ENCODE assay signal across 34 mouse cellular contexts in genomic region chr4:63170061-63170460, GRCm38 (mm10). TPM values are rescaled to one million over a fixed set of nuclear protein-coding genes. Genes with fewer than 3 reads are reported as not detected.
DNase-seq lines count a peak whose midpoint lies in the region; ATAC-seq and TF ChIP-seq lines count a peak whose summit lies in the region.
"Had no signal": no experiment of that assay in that cellular context is flagged by ENCODE, and none has a peak within 500 bp of the region (broad histone marks: within the 10 kb centered on the region; RNA-seq: fewer than 3 reads in every experiment).

No protein-coding gene starts in this region.

- no peak for ATAC-seq in lung, embryonic 14.5 days (ENCODE audit: insufficient read depth)
- ATAC-seq in kidney, postnatal 0 days (replicated peaks; ENCODE audit: low FRiP score, low read depth): no peak
- ATAC-seq in hindbrain, embryonic 11.5 days (ENCODE audit: low FRiP score): no peak
- ATAC-seq: hindbrain, postnatal 0 days; midbrain, embryonic 16.5 days had no signal

- no peak overlapping the region for H3K27ac ChIP-seq in lung, embryonic 14.5 days (ENCODE audit: low read depth)
- H3K27ac ChIP-seq in kidney, adult 2 months (ENCODE audit: insufficient read depth, low read depth, low read length): 0 out of 2 replicates have a peak overlapping the region, but pooled peaks have one; percentile 14
- peak overlapping the region; percentile 25; the same call in 1 of the 2 replicates for H3K27ac ChIP-seq in kidney, postnatal 0 days
- no peak overlapping the region for H3K27ac ChIP-seq in hindbrain, embryonic 11.5 days (ENCODE audit: low read depth, low read length)
- H3K27ac ChIP-seq: embryonic facial prominence, embryonic 10.5 days; hindbrain, postnatal 0 days; left cerebral cortex, adult 2 months; limb, embryonic 15.5 days; liver, embryonic 14.5 days; lung, embryonic 15.5 days; midbrain, embryonic 10.5 days; neural tube, embryonic 13.5 days had no signal

- H3K4me1 ChIP-seq in lung, embryonic 14.5 days (ENCODE audit: insufficient read depth): no peaks in the 10 kb centered on the region; the same call in 1 of the 2 replicates
- peaks cover 33% of the 10 kb centered on the region for H3K4me1 ChIP-seq in kidney, adult 2 months (ENCODE audit: control insufficient read depth, insufficient read depth, low read length)
- H3K4me1 ChIP-seq in kidney, postnatal 0 days (replicated peaks; ENCODE audit: insufficient read depth, low read length): 0 out of 2 replicates have a peak, but pooled peaks cover 6% of the 10 kb centered on the region
- no peaks in the 10 kb centered on the region for H3K4me1 ChIP-seq in hindbrain, embryonic 11.5 days (replicated peaks; ENCODE audit: control insufficient read depth, insufficient read depth, low read length)
- H3K4me1 ChIP-seq: embryonic facial prominence, embryonic 10.5 days; limb, embryonic 15.5 days; midbrain, embryonic 10.5 days; neural tube, embryonic 13.5 days had no signal

- intact Hi-C loops in left cerebral cortex, postnatal 14 days (cut with DNase I): no loop called here

- H3K4me3 ChIP-seq in lung, embryonic 14.5 days (ENCODE audit: low read depth, low read length): no peak overlapping the region
- peak overlapping the region; percentile 74 for H3K4me3 ChIP-seq in kidney, adult 2 months (ENCODE audit: insufficient read depth, low read depth, low read length)
- peak overlapping the region; percentile 39; the same call in 1 of the 2 replicates for H3K4me3 ChIP-seq in kidney, postnatal 0 days (replicated peaks; ENCODE audit: low read depth, low read length)
- no peak overlapping the region for H3K4me3 ChIP-seq in hindbrain, embryonic 11.5 days (ENCODE audit: low read depth, low read length)
- H3K4me3 ChIP-seq: embryonic facial prominence, embryonic 10.5 days; left cerebral cortex, adult 2 months; limb, embryonic 15.5 days; midbrain, embryonic 10.5 days; myocyte; neural tube, embryonic 13.5 days had no signal

- H3K36me3 ChIP-seq in lung, embryonic 14.5 days (ENCODE audit: insufficient read depth): no peaks in the 10 kb centered on the region
- no peaks in the 10 kb centered on the region; the same call in 1 of the 2 replicates for H3K36me3 ChIP-seq in kidney, adult 2 months (ENCODE audit: control insufficient read depth, insufficient read depth, low read length)
- H3K36me3 ChIP-seq in kidney, postnatal 0 days (ENCODE audit: insufficient read depth, low read length): 0 out of 2 replicates have a peak, but pooled peaks cover 10% of the 10 kb centered on the region
- H3K36me3 ChIP-seq in hindbrain, embryonic 11.5 days (ENCODE audit: control insufficient read depth, insufficient read depth, low read length): no peaks in the 10 kb centered on the region
- H3K36me3 ChIP-seq: embryonic facial prominence, embryonic 10.5 days; limb, embryonic 15.5 days; lung, embryonic 15.5 days; midbrain, embryonic 10.5 days; neural tube, embryonic 13.5 days had no signal

- H3K9ac ChIP-seq in lung, embryonic 14.5 days: no peak overlapping the region
- peak overlapping the region; percentile 36; the same call in 1 of the 2 replicates for H3K9ac ChIP-seq in kidney, postnatal 0 days (ENCODE audit: low read depth, low read length)
- H3K9ac ChIP-seq in hindbrain, embryonic 11.5 days (ENCODE audit: low read depth, low read length): no peak overlapping the region
- H3K9ac ChIP-seq: limb, embryonic 15.5 days; liver, embryonic 14.5 days; lung, embryonic 15.5 days; neural tube, embryonic 13.5 days had no signal

- H3K9me3 ChIP-seq in lung, embryonic 14.5 days (ENCODE audit: low read depth, low read length): no peaks in the 10 kb centered on the region
- H3K9me3 ChIP-seq in kidney, postnatal 0 days (replicated peaks; ENCODE audit: low read length): no peaks in the 10 kb centered on the region
- no peaks in the 10 kb centered on the region for H3K9me3 ChIP-seq in hindbrain, embryonic 11.5 days (ENCODE audit: control insufficient read depth, low read length)
- H3K9me3 ChIP-seq: limb, embryonic 15.5 days; lung, embryonic 15.5 days; midbrain, embryonic 10.5 days; neural tube, embryonic 13.5 days had no signal

- DNase-seq in lung, embryonic 14.5 days: no peak
- DNase-seq in lung, postnatal 36 days: no peak
- peak; percentile 83 for DNase-seq in kidney, adult 2 months
- no peak for DNase-seq in kidney, postnatal 0 days (ENCODE audit: low spot score)
- DNase-seq in hindbrain, embryonic 11.5 days (ENCODE audit: low spot score): no peak
- DNase-seq in left cerebral cortex, postnatal 14 days (ENCODE audit: low spot score in 2 of 2): no peak
- DNase-seq in adrenal gland, postnatal 4 days (ENCODE audit: low spot score in 2 of 2): no peak
- no peak for DNase-seq in embryo, embryonic 10.5 days (ENCODE audit: low spot score)
- DNase-seq: adrenal gland, postnatal 14 days; cerebellum, adult 9-11 months; left cerebral cortex, postnatal 4 days; lung, postnatal 4 days; retina, postnatal 1 day; right cerebral cortex, postnatal 25 days; thymus, adult 2 months; thymus, postnatal 4 days had no signal

- H3K4me2 ChIP-seq in lung, embryonic 14.5 days: peak overlapping the region; percentile 54; the same call in 1 of the 2 replicates
- peak overlapping the region; percentile 58 for H3K4me2 ChIP-seq in kidney, postnatal 0 days (ENCODE audit: low read length)
- H3K4me2 ChIP-seq in hindbrain, embryonic 11.5 days (replicated peaks; ENCODE audit: low read depth, low read length): no peak overlapping the region
- H3K4me2 ChIP-seq: heart, embryonic 11.5 days; limb, embryonic 15.5 days; neural tube, embryonic 13.5 days had no signal

- no peak for TF ChIP-seq CTCF in lung, embryonic 14.5 days (IDR thresholded peaks at IDR 0.05; ENCODE audit: low read depth)
- TF ChIP-seq CTCF in kidney, adult 2 months (conservative IDR thresholded peaks at IDR 0.05; ENCODE audit: insufficient read depth, insufficient read length, low read depth, low read length): no peak
- no peak for TF ChIP-seq CTCF in kidney, postnatal 0 days (IDR thresholded peaks at IDR 0.05; ENCODE audit: low read depth)

- TF ChIP-seq POLR2A in kidney, adult 2 months (IDR thresholded peaks at IDR 0.05; ENCODE audit: low read depth, low read length): no peak

- 83% methylated on average over 4 of the region's 4 CpGs for WGBS in lung, embryonic 14.5 days
- 35% methylated on average over 4 of the region's 4 CpGs for WGBS in kidney, adult 2 months
- 68% methylated on average over 4 of the region's 4 CpGs for WGBS in kidney, postnatal 0 days
- 92% methylated on average over 4 of the region's 4 CpGs for WGBS in hindbrain, embryonic 11.5 days

- H3K27me3 ChIP-seq in lung, embryonic 14.5 days (ENCODE audit: insufficient read depth, low read length): peaks cover 8% of the 10 kb centered on the region; the same call in 1 of the 2 replicates
- H3K27me3 ChIP-seq in kidney, adult 2 months (replicated peaks; ENCODE audit: control insufficient read depth, insufficient read depth, low read length): no peaks in the 10 kb centered on the region
- H3K27me3 ChIP-seq in kidney, postnatal 0 days (ENCODE audit: insufficient read depth, low read length): no peaks in the 10 kb centered on the region
- no peaks in the 10 kb centered on the region for H3K27me3 ChIP-seq in hindbrain, embryonic 11.5 days (ENCODE audit: control insufficient read depth, insufficient read depth, low read length)
- H3K27me3 ChIP-seq: lung, embryonic 15.5 days had no signal

RNA-seq across cellular contexts. Expression of gene Kif12, which starts 1.9 kb away (rescaled TPM):
- 8.9 and 11.8 TPM in 2 replicates for polyA plus RNA-seq in lung, embryonic 14.5 days (2014; fragmentation: Nextera tagmentation; extraction: Ambion mirVana)
- 187 and 263 TPM in 2 replicates for polyA plus RNA-seq in kidney, adult 2 months (2012; rRNA removed)
- polyA plus RNA-seq in kidney, postnatal 0 days (2015; fragmentation: Nextera tagmentation; extraction: Ambion mirVana): 98.4 and 108 TPM in 2 replicates
- not detected in 2 replicates for polyA plus RNA-seq in hindbrain, embryonic 11.5 days (2014; fragmentation: Nextera tagmentation; extraction: Ambion mirVana)
- total RNA-seq in left cerebral cortex, postnatal 14 days (2021): not detected
- total RNA-seq in adrenal gland, postnatal 4 days (2021): 10 to 100 TPM in 1 of 2 experiments, under 1 TPM in 1; 0.17 to 21.6 TPM
- total RNA-seq: adrenal gland, postnatal 14 days; common myeloid progenitor, adult 5-6 weeks; gastrocnemius, adult 8-10 months; granulocyte monocyte progenitor cell, adult 5-6 weeks; hematopoietic stem cell, adult 5-6 weeks; layer of hippocampus, postnatal 10 days; left cerebral cortex, adult 2 months; left cerebral cortex, postnatal 4 days had no signal
- polyA plus RNA-seq: embryonic facial prominence, embryonic 10.5 days; forebrain, embryonic 11.5 days; heart, postnatal 0 days; midbrain, embryonic 10.5 days; myocyte; neural tube, embryonic 13.5 days had no signal

RNA-seq across cellular contexts. Expression of gene Ambp, which starts 15.5 kb away (rescaled TPM):
- polyA plus RNA-seq in lung, embryonic 14.5 days (2014; fragmentation: Nextera tagmentation; extraction: Ambion mirVana): 0.47 TPM in 1 of 2 replicates, not detected in the other
- 2.7 and 3.9 TPM in 2 replicates for polyA plus RNA-seq in kidney, adult 2 months (2012; rRNA removed)
- 2.3 and 2.5 TPM in 2 replicates for polyA plus RNA-seq in kidney, postnatal 0 days (2015; fragmentation: Nextera tagmentation; extraction: Ambion mirVana)
- 0.31 TPM in 1 of 2 replicates, not detected in the other for polyA plus RNA-seq in hindbrain, embryonic 11.5 days (2014; fragmentation: Nextera tagmentation; extraction: Ambion mirVana)
- total RNA-seq in left cerebral cortex, postnatal 14 days (2021): not detected
- total RNA-seq in adrenal gland, postnatal 4 days (2021): 100 to 1,000 TPM in 1 of 2 experiments, 10 to 100 TPM in 1; 10.4 to 267 TPM
- total RNA-seq: common myeloid progenitor, adult 5-6 weeks; gastrocnemius, adult 8-10 months; granulocyte monocyte progenitor cell, adult 5-6 weeks; hematopoietic stem cell, adult 5-6 weeks; hindbrain, postnatal 0 days; layer of hippocampus, postnatal 10 days; left cerebral cortex, adult 2 months; left cerebral cortex, postnatal 4 days had no signal
- polyA plus RNA-seq: embryonic facial prominence, embryonic 10.5 days; forebrain, embryonic 11.5 days; hindbrain, postnatal 0 days; midbrain, embryonic 10.5 days; midbrain, embryonic 16.5 days; myocyte had no signal

RNA-seq across cellular contexts. Expression of gene Col27a1, which starts 43.7 kb away (rescaled TPM):
- 23.1 and 25.8 TPM in 2 replicates for polyA plus RNA-seq in lung, embryonic 14.5 days (2014; fragmentation: Nextera tagmentation; extraction: Ambion mirVana)
- polyA plus RNA-seq in kidney, adult 2 months (2012; rRNA removed): 23.1 and 31.7 TPM in 2 replicates
- 5.7 and 6.4 TPM in 2 replicates for polyA plus RNA-seq in kidney, postnatal 0 days (2015; fragmentation: Nextera tagmentation; extraction: Ambion mirVana)
- polyA plus RNA-seq in hindbrain, embryonic 11.5 days (2014; fragmentation: Nextera tagmentation; extraction: Ambion mirVana): 3.7 and 4.4 TPM in 2 replicates
- total RNA-seq in left cerebral cortex, postnatal 14 days (2021): 1 to 10 TPM; 3.1 to 3.4 TPM
- 10 to 100 TPM; 17.2 to 20.8 TPM for total RNA-seq in adrenal gland, postnatal 4 days (2021)
- total RNA-seq: hematopoietic stem cell, adult 5-6 weeks had no signal

Comparison
In these comparisons a context has a peak if more than half of its experiments do, and no peak if none do; other contexts are left out.
1. H3K27ac ChIP-seq: peak in kidney, adult 2 months (single experiment) and kidney, postnatal 0 days (single experiment); none in lung, embryonic 14.5 days (single experiment) and hindbrain, embryonic 11.5 days (single experiment).
2. H3K4me3 ChIP-seq: peak in kidney, adult 2 months (single experiment) and kidney, postnatal 0 days (single experiment); none in lung, embryonic 14.5 days (single experiment) and hindbrain, embryonic 11.5 days (single experiment).